Comparison of ENCODE assay signal across 9 mouse cellular contexts in the genomic region with DNA sequence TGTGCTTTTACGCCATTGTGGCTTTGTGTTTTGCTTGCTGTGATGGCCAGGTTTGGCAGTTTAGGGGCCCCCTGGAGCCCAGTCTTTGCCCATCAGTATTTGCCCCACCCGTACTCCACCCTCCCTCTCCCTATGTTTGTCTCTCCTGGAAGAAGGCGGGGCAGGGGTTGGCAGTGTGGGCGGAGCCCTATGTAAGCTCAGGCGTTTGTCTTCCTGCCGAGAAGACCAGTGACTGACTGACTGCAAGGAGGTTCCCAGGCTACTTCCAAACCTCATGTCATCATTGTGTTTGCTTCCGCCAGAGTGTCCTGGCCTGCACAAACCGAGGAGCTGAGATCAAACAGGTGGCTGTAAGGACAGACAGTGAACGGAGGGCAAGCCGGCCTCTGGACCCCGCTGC. TPM values are rescaled to one million over a fixed set of nuclear protein-coding genes. Genes with fewer than 3 reads are reported as not detected.
DNase-seq lines count a peak whose midpoint lies in the region; ATAC-seq lines count a peak whose summit lies in the region.
"Had no signal": no experiment of that assay in that cellular context is flagged by ENCODE, and none has a peak within 500 bp of the region (broad histone marks: within the 10 kb centered on the region; RNA-seq: fewer than 3 reads in every experiment).

No protein-coding gene starts in this region.

- H3K4me3 ChIP-seq in hindbrain, embryonic 12.5 days: no peak overlapping the region
- peak overlapping the region; percentile 40 for H3K4me3 ChIP-seq in liver, embryonic 12.5 days
- no peak overlapping the region for H3K4me3 ChIP-seq in neural tube, embryonic 13.5 days
- H3K4me3 ChIP-seq: limb, embryonic 12.5 days had no signal

- WGBS in hindbrain, embryonic 12.5 days: 30% methylated on average over 11 of the region's 11 CpGs
- 34% methylated on average over 11 of the region's 11 CpGs for WGBS in liver, embryonic 12.5 days (ENCODE audit: insufficient replicate concordance)
- 34% methylated on average over 11 of the region's 11 CpGs for WGBS in neural tube, embryonic 13.5 days

- ATAC-seq in frontal cortex, adult (ENCODE audit: low TSS enrichment): peak; percentile 31; the same call in 1 of the 2 replicates
- ATAC-seq in erythroid progenitor cell, adult 5-6 weeks (replicated peaks; ENCODE audit: low FRiP score, poor library complexity, severe bottlenecking): peak; percentile 95
- 0 out of 2 replicates have a peak, but pooled peaks have one; percentile 67 for ATAC-seq in hindbrain, embryonic 12.5 days (ENCODE audit: low FRiP score)
- ATAC-seq in liver, embryonic 12.5 days: peak; percentile 97
- ATAC-seq in neural tube, embryonic 13.5 days (ENCODE audit: low read depth): peak; percentile 21; the same call in 1 of the 2 replicates

- DNase-seq in frontal cortex, postnatal 36 days (ENCODE audit: low spot score in 2 of 2): no peak
- DNase-seq in MN1 (ENCODE audit: low spot score): peak; percentile 51
- DNase-seq in natural killer cell, adult 2 months (ENCODE audit: low spot score in 2 of 2): no peak

- H3K9me3 ChIP-seq in hindbrain, embryonic 12.5 days (replicated peaks): no peaks in the 10 kb centered on the region
- no peaks in the 10 kb centered on the region for H3K9me3 ChIP-seq in liver, embryonic 12.5 days (replicated peaks)
- H3K9me3 ChIP-seq in neural tube, embryonic 13.5 days: no peaks in the 10 kb centered on the region
- H3K9me3 ChIP-seq: limb, embryonic 12.5 days had no signal

- H3K36me3 ChIP-seq in hindbrain, embryonic 12.5 days: peaks cover 45% of the 10 kb centered on the region
- H3K36me3 ChIP-seq in liver, embryonic 12.5 days: peaks cover 54% of the 10 kb centered on the region
- H3K36me3 ChIP-seq in neural tube, embryonic 13.5 days: peaks cover 47% of the 10 kb centered on the region

- H3K4me2 ChIP-seq in hindbrain, embryonic 12.5 days (replicated peaks): peak overlapping the region; percentile 25; the same call in 1 of the 2 replicates
- peak overlapping the region; percentile 74 for H3K4me2 ChIP-seq in liver, embryonic 12.5 days
- peak overlapping the region; percentile 28 for H3K4me2 ChIP-seq in neural tube, embryonic 13.5 days
- H3K4me2 ChIP-seq: limb, embryonic 12.5 days had no signal

- H3K27ac ChIP-seq in hindbrain, embryonic 12.5 days: no peak overlapping the region
- H3K27ac ChIP-seq in liver, embryonic 12.5 days: peak overlapping the region; percentile 77
- peak overlapping the region; percentile 52; the same call in 1 of the 2 replicates for H3K27ac ChIP-seq in neural tube, embryonic 13.5 days (replicated peaks)
- H3K27ac ChIP-seq: limb, embryonic 12.5 days had no signal

- H3K27me3 ChIP-seq in hindbrain, embryonic 12.5 days: no peaks in the 10 kb centered on the region
- H3K27me3 ChIP-seq in liver, embryonic 12.5 days (replicated peaks): no peaks in the 10 kb centered on the region
- no peaks in the 10 kb centered on the region for H3K27me3 ChIP-seq in neural tube, embryonic 13.5 days
- H3K27me3 ChIP-seq: limb, embryonic 12.5 days had no signal

- H3K9ac ChIP-seq in hindbrain, embryonic 12.5 days: no peak overlapping the region
- peak overlapping the region; percentile 51 for H3K9ac ChIP-seq in liver, embryonic 12.5 days
- H3K9ac ChIP-seq in neural tube, embryonic 13.5 days: peak overlapping the region; percentile 49; the same call in 1 of the 2 replicates
- H3K9ac ChIP-seq: limb, embryonic 12.5 days had no signal

- peaks cover 59% of the 10 kb centered on the region for H3K4me1 ChIP-seq in hindbrain, embryonic 12.5 days
- peaks cover 69% of the 10 kb centered on the region for H3K4me1 ChIP-seq in liver, embryonic 12.5 days
- peaks cover 60% of the 10 kb centered on the region for H3K4me1 ChIP-seq in neural tube, embryonic 13.5 days (replicated peaks)

RNA-seq across cellular contexts. Expression of a gene that starts 12.2 kb away (rescaled TPM):
- total RNA-seq in erythroid progenitor cell, adult 5-6 weeks (2015; ENCODE audit: low replicate concordance): 16.2 and 32.7 TPM in 2 replicates
- 32.5 and 80.9 TPM in 2 replicates for total RNA-seq in erythroid progenitor cell, adult 5-6 weeks (2017; ENCODE audit: low replicate concordance)
- 140 and 154 TPM in 2 replicates for polyA plus RNA-seq in hindbrain, embryonic 12.5 days (2016; fragmentation: Nextera tagmentation; extraction: Ambion mirVana)
- 15.7 and 20.3 TPM in 2 replicates for polyA plus RNA-seq in liver, embryonic 12.5 days (2016; fragmentation: Nextera tagmentation; extraction: Ambion mirVana)
- polyA plus RNA-seq in neural tube, embryonic 13.5 days (2015; fragmentation: Nextera tagmentation; extraction: Ambion mirVana): 183 and 204 TPM in 2 replicates

RNA-seq across cellular contexts. Expression of a gene that starts 12.4 kb away (rescaled TPM):
- 2.9 and 6.1 TPM in 2 replicates for total RNA-seq in erythroid progenitor cell, adult 5-6 weeks (2015; ENCODE audit: low replicate concordance)
- total RNA-seq in erythroid progenitor cell, adult 5-6 weeks (2017; ENCODE audit: low replicate concordance): 9.8 and 20.6 TPM in 2 replicates
- polyA plus RNA-seq in hindbrain, embryonic 12.5 days (2016; fragmentation: Nextera tagmentation; extraction: Ambion mirVana): 20.2 and 23.3 TPM in 2 replicates
- 5.6 and 9.1 TPM in 2 replicates for polyA plus RNA-seq in liver, embryonic 12.5 days (2016; fragmentation: Nextera tagmentation; extraction: Ambion mirVana)
- polyA plus RNA-seq in neural tube, embryonic 13.5 days (2015; fragmentation: Nextera tagmentation; extraction: Ambion mirVana): 20.7 and 23.9 TPM in 2 replicates

RNA-seq across cellular contexts. Expression of a gene that starts 30.4 kb away (rescaled TPM):
- total RNA-seq in erythroid progenitor cell, adult 5-6 weeks (2015; ENCODE audit: low replicate concordance): 2.9 and 4.3 TPM in 2 replicates
- total RNA-seq in erythroid progenitor cell, adult 5-6 weeks (2017; ENCODE audit: low replicate concordance): 0.51 and 0.61 TPM in 2 replicates
- polyA plus RNA-seq in hindbrain, embryonic 12.5 days (2016; fragmentation: Nextera tagmentation; extraction: Ambion mirVana): 11.9 TPM in 2 replicates
- polyA plus RNA-seq in liver, embryonic 12.5 days (2016; fragmentation: Nextera tagmentation; extraction: Ambion mirVana): 0.13 and 0.15 TPM in 2 replicates
- 12.1 and 12.2 TPM in 2 replicates for polyA plus RNA-seq in neural tube, embryonic 13.5 days (2015; fragmentation: Nextera tagmentation; extraction: Ambion mirVana)

RNA-seq across cellular contexts. Expression of a gene that starts 57.3 kb away (rescaled TPM):
- not detected in 2 replicates for total RNA-seq in erythroid progenitor cell, adult 5-6 weeks (2015; ENCODE audit: low replicate concordance)
- not detected in 2 replicates for total RNA-seq in erythroid progenitor cell, adult 5-6 weeks (2017; ENCODE audit: low replicate concordance)
- polyA plus RNA-seq in hindbrain, embryonic 12.5 days (2016; fragmentation: Nextera tagmentation; extraction: Ambion mirVana): 12.7 and 16.5 TPM in 2 replicates
- polyA plus RNA-seq in liver, embryonic 12.5 days (2016; fragmentation: Nextera tagmentation; extraction: Ambion mirVana): 6.9 and 9.0 TPM in 2 replicates
- polyA plus RNA-seq in neural tube, embryonic 13.5 days (2015; fragmentation: Nextera tagmentation; extraction: Ambion mirVana): 12.7 and 13.5 TPM in 2 replicates

Comparison
In these comparisons a context has a peak if more than half of its experiments do, and no peak if none do; other contexts are left out.
1. ATAC-seq: peak in every context shown above with its lines; median percentile 97 in liver, embryonic 12.5 days; 95 in erythroid progenitor cell, adult 5-6 weeks; 67 in hindbrain, embryonic 12.5 days; 31 in frontal cortex, adult; 21 in neural tube, embryonic 13.5 days.
2. RNA of a gene that starts 30.4 kb away (polyA plus RNA-seq): 12.1 to 12.2 TPM in neural tube, embryonic 13.5 days and 11.9 TPM in hindbrain, embryonic 12.5 days; 0.13 to 0.15 TPM in liver, embryonic 12.5 days; every median in the first group is over 10 times any median in the second.
3. Peak in every context shown above with its lines, with median percentiles within 50 percentile points of each other: H3K4me2 ChIP-seq.